Mouse (Mus musculus): ENCODE data around the gene Hpcal1. TPM values are rescaled to one million over a fixed set of nuclear protein-coding genes. Genes with fewer than 3 reads are reported as not detected.
A peak's percentile ranks its signal among the peaks of the same experiment; 100 is the strongest.
"Not testable (repeated sequence)": the region's sequence is repeated elsewhere in the genome, so short reads cannot be mapped to it uniquely, and the experiment has no call there.

The Hpcal1 gene
- polyA plus RNA-seq, 1 experiment from 2014 or later, result 145 TPM

GRCm38 (mm10) chr12:17769476-17770172 is 79.0 kb downstream of the Hpcal1 start:
- no peaks in the 10 kb centered on the region for H3K9me3 ChIP-seq (ENCODE audit: low read length)
- H3K27me3 ChIP-seq (replicated peaks; ENCODE audit: insufficient read depth, low read length), result no peaks in the 10 kb centered on the region
- H3K4me1 ChIP-seq (ENCODE audit: insufficient read depth, low read depth, low read length), result peaks cover 4% of the 10 kb centered on the region; the same call in 1 of the 2 replicates
- 20% methylated on average over 2 of the region's 2 CpGs for WGBS
- no peak overlapping the region for H3K4me2 ChIP-seq (replicated peaks; ENCODE audit: low read depth, low read length)
- no peak overlapping the region for H3K9ac ChIP-seq (replicated peaks; ENCODE audit: low read depth)
- ATAC-seq (peak; percentile 68), DNase-seq (ENCODE audit: low spot score) (peak; percentile 53)
- peak overlapping the region; percentile 76 for H3K27ac ChIP-seq (ENCODE audit: low read length)
- peak; percentile 93 for TF ChIP-seq EP300 (IDR thresholded peaks at IDR 0.05)
- TF ChIP-seq CTCF (IDR thresholded peaks at IDR 0.05), result no peak
- no peak overlapping the region for H3K4me3 ChIP-seq (ENCODE audit: low read depth, low read length)
- H3K36me3 ChIP-seq (ENCODE audit: insufficient read depth, low read length), result no peaks in the 10 kb centered on the region

GRCm38 (mm10) chr12:17770538-17770937 is 79.9 kb downstream of the Hpcal1 start:
- DNase-seq (ENCODE audit: low spot score) (peak; percentile 54), ATAC-seq (peak; percentile 79)
- H3K4me3 ChIP-seq (ENCODE audit: low read depth, low read length), result no peak overlapping the region
- peak; percentile 85 for TF ChIP-seq EP300 (IDR thresholded peaks at IDR 0.05)
- no peak for TF ChIP-seq CTCF (IDR thresholded peaks at IDR 0.05)
- no peaks in the 10 kb centered on the region for H3K9me3 ChIP-seq (ENCODE audit: low read length)
- H3K27me3 ChIP-seq (replicated peaks; ENCODE audit: insufficient read depth, low read length), result no peaks in the 10 kb centered on the region
- 51% methylated on average over 2 of the region's 2 CpGs for WGBS
- no peak overlapping the region for H3K9ac ChIP-seq (replicated peaks; ENCODE audit: low read depth)
- H3K4me2 ChIP-seq (replicated peaks; ENCODE audit: low read depth, low read length), result no peak overlapping the region
- H3K27ac ChIP-seq (ENCODE audit: low read length), result peak overlapping the region; percentile 76
- H3K4me1 ChIP-seq (ENCODE audit: insufficient read depth, low read depth, low read length), result peaks cover 3% of the 10 kb centered on the region; the same call in 1 of the 2 replicates
- no peaks in the 10 kb centered on the region for H3K36me3 ChIP-seq (ENCODE audit: insufficient read depth, low read length)

GRCm38 (mm10) chr12:17773721-17774120 is 83.1 kb downstream of the Hpcal1 start:
- not testable (repeated sequence) for H3K27ac ChIP-seq (ENCODE audit: low read length); H3K27me3 ChIP-seq (replicated peaks; ENCODE audit: insufficient read depth, low read length); H3K9me3 ChIP-seq (ENCODE audit: low read length); H3K4me1 ChIP-seq (ENCODE audit: insufficient read depth, low read depth, low read length); H3K36me3 ChIP-seq (ENCODE audit: insufficient read depth, low read length); H3K9ac ChIP-seq (replicated peaks; ENCODE audit: low read depth); H3K4me2 ChIP-seq (replicated peaks; ENCODE audit: low read depth, low read length); H3K4me3 ChIP-seq (ENCODE audit: low read depth, low read length)
- DNase-seq (ENCODE audit: low spot score) (peak; percentile 29), ATAC-seq (peak; percentile 52; the same call in 1 of the 2 replicates)
- WGBS, result 59% methylated on average over 5 of the region's 5 CpGs

- H3K4me2 ChIP-seq (replicated peaks; ENCODE audit: low read depth, low read length); H3K9me3 ChIP-seq (ENCODE audit: low read length); H3K36me3 ChIP-seq (ENCODE audit: insufficient read depth, low read length); H3K27me3 ChIP-seq (replicated peaks; ENCODE audit: insufficient read depth, low read length); H3K4me3 ChIP-seq (ENCODE audit: low read depth, low read length); ATAC-seq; H3K27ac ChIP-seq (ENCODE audit: low read length); H3K9ac ChIP-seq (replicated peaks; ENCODE audit: low read depth); H3K4me1 ChIP-seq (ENCODE audit: insufficient read depth, low read depth, low read length); DNase-seq (ENCODE audit: low spot score): not testable (repeated sequence)
- WGBS, result 65% methylated on average over 3 of the region's 3 CpGs
Observed at GRCm38 (mm10) chr12:17774842-17775241, 84.2 kb downstream of the Hpcal1 start.

- WGBS, result 8% methylated on average over 2 of the region's 3 CpGs
- Histone ChIP-seq H3K9me3 (ENCODE audit: low read length) (no peaks in the 10 kb centered on the region), H3K27ac (ENCODE audit: low read length) (no peak overlapping the region), H3K27me3 (replicated peaks; ENCODE audit: insufficient read depth, low read length) (no peaks in the 10 kb centered on the region), H3K9ac (replicated peaks; ENCODE audit: low read depth) (no peak overlapping the region), H3K36me3 (ENCODE audit: insufficient read depth, low read length) (no peaks in the 10 kb centered on the region), H3K4me2 (replicated peaks; ENCODE audit: low read depth, low read length) (no peak overlapping the region), H3K4me3 (ENCODE audit: low read depth, low read length) (no peak overlapping the region), H3K4me1 (ENCODE audit: insufficient read depth, low read depth, low read length) (no peaks in the 10 kb centered on the region)
- ATAC-seq (no peak), DNase-seq (ENCODE audit: low spot score) (peak; percentile 50)
- TF ChIP-seq EP300 (IDR thresholded peaks at IDR 0.05) (no peak), CTCF (IDR thresholded peaks at IDR 0.05) (peak; percentile 81)
Observed at GRCm38 (mm10) chr12:17778320-17778719, 87.7 kb downstream of the Hpcal1 start.

GRCm38 (mm10) chr12:17779093-17779492 is 88.4 kb downstream of the Hpcal1 start:
- Histone ChIP-seq H3K27ac (ENCODE audit: low read length) (no peak overlapping the region), H3K27me3 (replicated peaks; ENCODE audit: insufficient read depth, low read length) (no peaks in the 10 kb centered on the region), H3K9ac (replicated peaks; ENCODE audit: low read depth) (no peak overlapping the region), H3K4me1 (ENCODE audit: insufficient read depth, low read depth, low read length) (no peaks in the 10 kb centered on the region), H3K4me3 (ENCODE audit: low read depth, low read length) (no peak overlapping the region), H3K9me3 (ENCODE audit: low read length) (no peaks in the 10 kb centered on the region), H3K36me3 (ENCODE audit: insufficient read depth, low read length) (no peaks in the 10 kb centered on the region), H3K4me2 (replicated peaks; ENCODE audit: low read depth, low read length) (no peak overlapping the region)
- WGBS, result 50% methylated on average over 3 of the region's 3 CpGs
- TF ChIP-seq EP300 (IDR thresholded peaks at IDR 0.05) (no peak), CTCF (IDR thresholded peaks at IDR 0.05) (no peak)
- ATAC-seq (no peak), DNase-seq (ENCODE audit: low spot score) (no peak)

Data from lung, postnatal 0 days (tissue).